Mouse (Mus musculus) embryonic facial prominence, embryonic 14.5 days (tissue): ENCODE data around the gene Tubb1. TPM values are rescaled to one million over a fixed set of nuclear protein-coding genes. Genes with fewer than 3 reads are reported as not detected.

ENCODE experiments used
- ATAC-seq: fragments of 200-750 bp; cut with Nextera tagmentation; 2 replicates; pipeline ENCODE4 v1.8.0; 2017; ENCODE audit warnings: low read depth, moderate number of reproducible peaks, moderate TSS enrichment
- DNase-seq: peaks from one replicate; pipeline ENCODE4 v3.0.0-alpha.2; 2015; ENCODE audit warnings: low spot score
- H3K27ac ChIP-seq: fragments of 300-500 bp; sonication (generic); replicated peaks from 2 replicates; pipeline ENCODE4 v1.5.1; 2014; ENCODE audit warnings: low read depth, mild to moderate bottlenecking, low read length, moderate library complexity
- H3K27me3 ChIP-seq: fragments of 300-500 bp; sonication (generic); replicated peaks from 2 replicates; pipeline ENCODE4 v1.6.1; 2014; ENCODE audit warnings: low read length; ENCODE audit not compliant: control insufficient read depth, insufficient read depth
- H3K36me3 ChIP-seq: fragments of 300-500 bp; sonication (generic); 2 replicates; pipeline ENCODE4 v1.6.1; 2014; ENCODE audit warnings: low read length, mixed read lengths; ENCODE audit not compliant: control insufficient read depth, insufficient read depth
- H3K4me1 ChIP-seq: fragments of 300-500 bp; sonication (generic); 2 replicates; pipeline ENCODE4 v1.6.1; 2014; ENCODE audit warnings: antibody characterized with exemption, low read length; ENCODE audit not compliant: control insufficient read depth, insufficient read depth
- H3K4me2 ChIP-seq: fragments of 300-500 bp; sonication (generic); 2 replicates; pipeline ENCODE4 v1.6.1; 2014; ENCODE audit warnings: low read depth, mild to moderate bottlenecking, low read length, moderate library complexity, mixed read lengths
- H3K4me3 ChIP-seq: fragments of 300-500 bp; sonication (generic); 2 replicates; pipeline ENCODE4 v1.5.1; 2014; ENCODE audit warnings: low read depth, mild to moderate bottlenecking, low read length
- H3K9ac ChIP-seq: fragments of 300-500 bp; sonication (generic); 2 replicates; pipeline ENCODE4 v1.6.1; 2014; ENCODE audit warnings: low read depth, mild to moderate bottlenecking, low read length, moderate library complexity, mixed read lengths
- H3K9me3 ChIP-seq: fragments of 300-500 bp; sonication (generic); 2 replicates; pipeline ENCODE4 v1.6.1; 2016; ENCODE audit warnings: low read length; ENCODE audit not compliant: control insufficient read depth
- WGBS: fragments of 180-500 bp; shearing (Covaris S2); extraction: QIAGEN DNeasy Blood & Tissue Kit; methylation state at CpG from one replicate; pipeline ENCODE4 v1.1.7; 2014; 5-methylcytosine and 5-hydroxymethylcytosine counted together
- polyA plus RNA-seq: library from polyadenylated mRNA; unstranded; fragments of >200 nt; fragmentation: Nextera tagmentation; extraction: Ambion mirVana; gene quantifications from 2 replicates; pipeline ENCODE4 v1.2.1, GENCODE M21; 2014

The Tubb1 gene
- polyA plus RNA-seq, result 1.6 and 2.9 TPM in 2 replicates

DNA sequence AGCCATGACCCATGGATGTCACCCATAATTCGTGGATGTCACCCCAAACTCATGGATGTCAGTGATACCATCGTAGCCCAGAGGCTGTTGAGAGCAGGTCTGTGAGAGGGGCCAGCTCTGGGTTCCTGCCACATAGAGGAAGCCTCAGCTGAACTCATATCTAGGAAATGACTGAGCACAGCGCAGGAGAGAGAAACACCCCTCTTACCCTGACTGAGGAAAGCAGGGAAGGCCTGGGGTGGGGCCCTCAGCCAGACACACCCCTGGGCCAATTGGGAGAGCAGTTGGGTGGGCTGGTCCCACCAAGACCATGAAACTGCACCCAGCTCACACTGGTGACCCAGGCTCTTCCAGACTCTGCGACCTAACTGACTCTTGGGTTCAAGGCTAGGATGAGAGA lies at the start of gene Tubb1:
Tubb1 (plus strand) TSS at position 343 of the 400 bp plus-strand sequence.
- Histone ChIP-seq H3K27ac (no peak within 1 kb of the TSS), H3K9me3 (no peaks in the 10 kb centered on the region), H3K4me3 (no peak within 1 kb of the TSS), H3K27me3 (no peaks in the 10 kb centered on the region), H3K36me3 (no peaks in the 10 kb centered on the region), H3K4me2 (no peak within 1 kb of the TSS), H3K9ac (no peak within 1 kb of the TSS), H3K4me1 (0 out of 2 replicates have a peak, but pooled peaks cover 8% of the 10 kb centered on the region)
- no peak for DNase-seq
- ATAC-seq, result no peak
- 73% methylated on average over 3 of the region's 4 CpGs for WGBS

DNA sequence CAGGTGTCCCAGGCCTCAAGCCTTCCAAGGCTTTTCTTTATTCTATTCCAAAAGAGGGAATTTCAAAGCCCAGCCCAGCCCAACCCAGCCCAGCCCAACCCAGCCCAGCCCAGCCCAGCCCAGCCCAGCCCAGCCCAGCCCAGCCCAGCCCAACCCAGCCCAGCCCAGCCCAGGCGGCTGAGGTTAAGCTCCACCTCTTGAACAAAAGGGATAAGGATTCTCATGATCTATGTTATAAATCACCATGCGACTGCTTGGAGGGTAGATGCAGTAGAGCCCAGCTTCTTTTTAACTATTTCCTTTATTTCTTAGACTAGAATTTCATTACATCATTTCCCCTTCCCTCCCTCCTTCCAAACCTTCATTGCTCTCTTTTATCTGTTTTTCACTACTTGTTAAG lies 40.3 kb upstream of the Tubb1 start:
- H3K4me2 ChIP-seq, result no peak overlapping the region
- H3K4me3 ChIP-seq, result no peak overlapping the region
- DNase-seq (no peak), ATAC-seq (no peak)
- H3K9me3 ChIP-seq, result no peaks in the 10 kb centered on the region
- no peak overlapping the region for H3K9ac ChIP-seq
- WGBS, result 37% methylated on average over 2 of the region's 2 CpGs
- H3K4me1 ChIP-seq, result no peaks in the 10 kb centered on the region
- H3K36me3 ChIP-seq, result no peaks in the 10 kb centered on the region
- H3K27me3 ChIP-seq, result no peaks in the 10 kb centered on the region
- H3K27ac ChIP-seq, result no peak overlapping the region

DNA sequence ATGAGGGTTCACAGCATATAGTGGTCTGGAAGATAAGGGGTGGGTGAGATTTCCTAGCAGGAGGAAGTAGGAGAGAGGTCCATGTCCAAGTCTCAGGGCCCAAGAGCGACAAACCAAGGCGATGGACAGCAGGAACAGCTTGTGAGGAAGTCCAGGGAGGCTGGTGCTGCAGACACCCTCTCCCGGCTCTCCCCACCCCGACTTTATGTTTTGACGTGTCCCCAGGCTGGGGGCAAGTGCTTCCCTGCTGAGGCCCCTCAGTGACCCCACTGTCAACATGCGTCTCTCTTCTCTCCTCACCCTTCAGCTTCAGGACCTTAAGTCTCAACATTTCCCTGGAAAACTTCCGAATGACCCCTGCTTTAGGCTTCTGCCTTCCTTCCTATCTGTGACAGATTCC lies 37.4 kb upstream of the Tubb1 start:
- no peak overlapping the region for H3K27ac ChIP-seq
- no peaks in the 10 kb centered on the region for H3K27me3 ChIP-seq
- no peaks in the 10 kb centered on the region for H3K36me3 ChIP-seq
- no peaks in the 10 kb centered on the region for H3K9me3 ChIP-seq
- no peak for ATAC-seq
- H3K9ac ChIP-seq, result no peak overlapping the region
- no peak overlapping the region for H3K4me2 ChIP-seq
- peaks cover 7% of the 10 kb centered on the region; the same call in 1 of the 2 replicates for H3K4me1 ChIP-seq
- DNase-seq, result no peak
- no peak overlapping the region for H3K4me3 ChIP-seq
- 71% methylated on average over 4 of the region's 7 CpGs for WGBS

DNA sequence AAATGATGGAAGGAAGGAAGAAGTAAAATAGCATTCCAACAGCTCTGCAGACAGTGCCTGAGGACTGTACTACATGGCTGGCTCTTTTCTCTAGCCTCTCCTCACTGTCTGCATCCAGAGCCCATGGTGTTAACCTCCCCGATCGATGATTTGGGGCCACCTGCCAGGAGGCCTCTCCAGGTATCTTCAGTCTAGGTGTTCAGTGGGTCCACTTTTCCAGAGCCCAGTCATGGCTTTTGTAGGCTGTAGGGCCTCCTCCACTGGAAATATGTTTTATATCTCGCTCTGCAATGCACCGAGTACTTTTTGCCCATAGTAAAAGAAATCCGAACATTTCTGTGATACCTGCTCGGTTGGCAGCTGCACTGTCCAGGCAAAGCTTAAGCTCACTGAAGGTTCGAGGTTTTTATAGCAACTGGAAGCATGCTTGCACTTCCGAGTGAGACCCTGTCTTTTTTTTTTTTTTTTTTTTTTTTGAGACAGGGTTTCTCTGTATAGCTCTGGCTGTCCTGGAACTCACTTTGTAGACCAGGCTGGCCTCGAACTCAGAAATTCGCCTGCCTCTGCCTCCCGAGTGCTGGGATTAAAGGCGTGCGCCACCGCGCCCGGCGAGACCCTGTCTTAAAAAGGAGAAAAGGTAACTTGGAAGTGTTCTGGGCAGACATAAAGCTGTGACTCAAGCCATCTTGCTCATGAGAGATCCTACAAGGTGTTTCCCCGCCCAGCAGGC lies 35.3 kb upstream of the Tubb1 start:
- H3K9ac ChIP-seq, result no peak overlapping the region
- peak overlapping the region; percentile 87 for H3K4me2 ChIP-seq
- 55% methylated on average over 12 of the region's 18 CpGs for WGBS
- no peaks in the 10 kb centered on the region for H3K27me3 ChIP-seq
- peaks cover 5% of the 10 kb centered on the region for H3K36me3 ChIP-seq
- ATAC-seq (peak; percentile 9; the same call in 1 of the 2 replicates), DNase-seq (no peak)
- H3K4me1 ChIP-seq, result peaks cover 7% of the 10 kb centered on the region; the same call in 1 of the 2 replicates
- H3K9me3 ChIP-seq, result no peaks in the 10 kb centered on the region
- H3K27ac ChIP-seq, result no peak overlapping the region
- peak overlapping the region; percentile 95 for H3K4me3 ChIP-seq

- peak; percentile 97 for DNase-seq
- Histone ChIP-seq H3K27me3 (no peaks in the 10 kb centered on the region), H3K4me2 (peak within 1 kb of the TSS; percentile 87), H3K4me3 (peak within 1 kb of the TSS; percentile 95), H3K9me3 (no peaks in the 10 kb centered on the region), H3K36me3 (peaks cover 12% of the 10 kb centered on the region), H3K4me1 (peaks cover 7% of the 10 kb centered on the region; the same call in 1 of the 2 replicates), H3K27ac (no peak within 1 kb of the TSS), H3K9ac (peak within 1 kb of the TSS; percentile 93)
- under 1% methylated on average over 38 of the region's 40 CpGs for WGBS
- ATAC-seq, result peak; percentile 94
Measured at GRCm38 (mm10) chr2:174415731-174416310, 34.7 kb upstream of the Tubb1 start, which contains the start of gene Nelfcd. Gene Nelfcd (plus strand): TSS chr2:174415804.

DNA sequence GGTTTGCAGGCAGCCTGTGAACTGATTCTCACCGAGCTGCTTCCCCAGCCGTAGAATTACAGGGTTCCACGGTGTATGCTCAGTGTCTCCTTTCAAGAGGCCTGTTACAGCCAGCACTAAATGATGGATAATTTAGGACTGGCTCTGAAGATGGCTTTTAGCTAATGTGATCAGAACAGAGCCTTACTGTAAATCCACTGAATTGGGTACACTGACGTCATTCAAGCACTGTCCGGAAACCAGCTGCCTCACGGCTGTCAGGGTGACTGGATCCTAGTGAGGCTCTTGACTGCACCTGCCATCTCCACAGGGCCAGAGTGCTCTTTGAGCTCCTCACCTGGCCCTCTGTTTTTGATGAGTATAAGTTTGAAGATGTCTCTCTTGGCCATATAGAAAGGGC lies 29.4 kb upstream of the Tubb1 start:
- ATAC-seq, result peak; percentile 16; the same call in 1 of the 2 replicates
- Histone ChIP-seq H3K36me3 (peaks cover 65% of the 10 kb centered on the region), H3K9me3 (no peaks in the 10 kb centered on the region), H3K4me3 (no peak overlapping the region), H3K27me3 (no peaks in the 10 kb centered on the region), H3K4me1 (peaks cover 7% of the 10 kb centered on the region; the same call in 1 of the 2 replicates), H3K27ac (no peak overlapping the region), H3K4me2 (no peak overlapping the region), H3K9ac (no peak overlapping the region)
- DNase-seq, result peak; percentile 13
- 84% methylated on average over 6 of the region's 6 CpGs for WGBS

DNA sequence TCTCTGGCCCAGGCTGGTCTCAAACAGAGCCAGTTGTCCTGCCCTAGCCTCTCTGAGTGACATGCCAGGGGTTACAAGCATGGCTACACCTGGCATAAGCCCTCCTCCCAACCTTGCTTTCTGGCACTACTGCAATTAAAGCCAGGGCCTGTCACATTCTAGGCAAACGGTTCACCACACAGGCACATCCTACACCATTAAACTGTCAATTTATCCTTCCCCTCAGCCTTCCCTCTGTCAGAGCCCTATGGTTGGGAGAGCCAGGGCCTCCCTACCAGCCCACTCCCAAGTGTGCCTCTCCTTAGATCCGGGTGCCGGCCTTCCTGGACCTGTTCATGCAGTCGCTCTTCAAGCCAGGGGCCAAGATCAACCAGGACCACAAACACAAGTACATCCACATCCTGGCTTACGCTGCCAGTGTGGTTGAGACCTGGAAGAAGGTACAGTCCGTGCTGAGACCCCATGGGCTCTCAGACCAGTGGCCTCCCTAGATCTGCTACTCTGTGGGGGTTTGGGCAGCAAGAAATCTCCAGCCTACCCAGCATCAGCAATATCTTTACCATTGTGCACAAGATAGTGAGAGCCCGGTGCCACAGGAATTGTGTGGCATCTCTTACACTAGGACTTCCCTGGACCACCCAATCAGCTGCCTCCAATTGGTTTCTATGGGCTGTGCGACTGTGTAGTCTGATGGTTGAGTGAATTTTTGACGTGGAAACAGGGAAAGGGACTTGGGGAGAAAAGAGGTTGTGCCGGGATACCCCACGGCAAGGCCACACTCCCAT lies 26.0 kb upstream of the Tubb1 start:
- Histone ChIP-seq H3K27ac (no peak overlapping the region), H3K36me3 (peaks cover 97% of the 10 kb centered on the region), H3K9me3 (no peaks in the 10 kb centered on the region), H3K27me3 (no peaks in the 10 kb centered on the region), H3K4me3 (no peak overlapping the region), H3K9ac (no peak overlapping the region), H3K4me2 (no peak overlapping the region), H3K4me1 (no peaks in the 10 kb centered on the region)
- WGBS, result 88% methylated on average over 11 of the region's 11 CpGs
- no peak for ATAC-seq
- no peak for DNase-seq

- H3K4me1 ChIP-seq, result no peaks in the 10 kb centered on the region
- DNase-seq (no peak), ATAC-seq (no peak)
- H3K9ac ChIP-seq, result no peak overlapping the region
- H3K4me2 ChIP-seq, result no peak overlapping the region
- H3K9me3 ChIP-seq, result no peaks in the 10 kb centered on the region
- no peak overlapping the region for H3K4me3 ChIP-seq
- H3K36me3 ChIP-seq, result peaks cover 83% of the 10 kb centered on the region
- WGBS, result 93% methylated on average over 12 of the region's 12 CpGs
- no peaks in the 10 kb centered on the region for H3K27me3 ChIP-seq
- H3K27ac ChIP-seq, result no peak overlapping the region
Measured at GRCm38 (mm10) chr2:174426856-174427255, 23.6 kb upstream of the Tubb1 start.
